Mouse (Mus musculus) spleen, adult 2 months (tissue): ENCODE data around the gene Prickle1. TPM values are rescaled to one million over a fixed set of nuclear protein-coding genes. Genes with fewer than 3 reads are reported as not detected.

Experiments
- DNase-seq, 2 experiments: peaks; one replicate each; pipeline versions ENCODE4 v3.0.0 to v3.0.0-alpha.2; 2012 to 2021; ENCODE audit warnings: low spot score in 2 of 2, low read depth in 1 of 2
- H3K27ac ChIP-seq: fragments of 200-500 bp; 2 replicates; pipeline ENCODE4 v1.5.1; 2012; ENCODE audit warnings: low read length, inconsistent platforms; ENCODE audit not compliant: insufficient read depth
- H3K27me3 ChIP-seq: fragments of 200-500 bp; 2 replicates; pipeline ENCODE4 v1.6.1; 2012; ENCODE audit warnings: mild to moderate bottlenecking, moderate library complexity, low read length, inconsistent platforms; ENCODE audit not compliant: control insufficient read depth, insufficient read depth
- H3K36me3 ChIP-seq: fragments of 200-500 bp; 2 replicates; pipeline ENCODE4 v1.6.1; 2012; ENCODE audit warnings: mild to moderate bottlenecking, low read length, inconsistent platforms; ENCODE audit not compliant: control insufficient read depth, insufficient read depth
- H3K4me1 ChIP-seq: fragments of 200-500 bp; 2 replicates; pipeline ENCODE4 v1.6.1; 2011; ENCODE audit warnings: inconsistent platforms; ENCODE audit not compliant: control insufficient read depth, insufficient read depth, insufficient read length
- H3K4me3 ChIP-seq: fragments of 200-500 bp; 2 replicates; pipeline ENCODE4 v1.5.1; 2011; ENCODE audit warnings: mild to moderate bottlenecking, inconsistent platforms; ENCODE audit not compliant: insufficient read depth, insufficient read length; ENCODE audit errors: extremely low read depth
- CTCF ChIP-seq: fragments of 200-500 bp; IDR thresholded peaks from 2 replicates; pipeline ENCODE4 v1.5.1; 2011; ENCODE audit warnings: mild to moderate bottlenecking, inconsistent platforms; ENCODE audit not compliant: insufficient read depth, insufficient read length, insufficient replicate concordance; ENCODE audit errors: extremely low read depth
- POLR2A ChIP-seq: fragments of 200-500 bp; IDR thresholded peaks from 2 replicates; pipeline ENCODE4 v1.6.1; 2011; ENCODE audit warnings: low read depth, low read length, inconsistent platforms
- WGBS: fragments of 180-500 bp; shearing (Covaris S2); methylation state at CpG from one replicate; pipeline ENCODE4 v1.1.7; 2018; 5-methylcytosine and 5-hydroxymethylcytosine counted together
- polyA plus RNA-seq: library from polyadenylated mRNA; depleted of rRNA; stranded (reverse); fragments of >200 nt; gene quantifications from 2 replicates; pipeline ENCODE4 v1.2.3, GENCODE M21; 2012

The Prickle1 gene
- polyA plus RNA-seq, 1 experiment = 3.8 TPM

GRCm38 (mm10) chr15:93477729-93478128, 118.0 kb downstream of the Prickle1 start:
- 90% methylated on average over 4 of the region's 4 CpGs for WGBS
- TF ChIP-seq POLR2A (no peak), CTCF (no peak)
- H3K27me3 ChIP-seq = no peaks in the 10 kb centered on the region
- DNase-seq = no peak
- no peak overlapping the region for H3K27ac ChIP-seq
- H3K4me1 ChIP-seq = no peaks in the 10 kb centered on the region
- peaks cover 2% of the 10 kb centered on the region; the same call in 1 of the 2 replicates for H3K36me3 ChIP-seq
- no peak overlapping the region for H3K4me3 ChIP-seq

- 89% methylated on average over 8 of the region's 8 CpGs for WGBS
- no peak overlapping the region for H3K4me3 ChIP-seq
- H3K27me3 ChIP-seq = no peaks in the 10 kb centered on the region
- TF ChIP-seq CTCF (no peak), POLR2A (no peak)
- no peak overlapping the region for H3K27ac ChIP-seq
- DNase-seq = no peak
- no peaks in the 10 kb centered on the region for H3K4me1 ChIP-seq
- H3K36me3 ChIP-seq = peaks cover 6% of the 10 kb centered on the region; the same call in 1 of the 2 replicates
Measured at GRCm38 (mm10) chr15:93475688-93476087, 120.0 kb downstream of the Prickle1 start.

DNA sequence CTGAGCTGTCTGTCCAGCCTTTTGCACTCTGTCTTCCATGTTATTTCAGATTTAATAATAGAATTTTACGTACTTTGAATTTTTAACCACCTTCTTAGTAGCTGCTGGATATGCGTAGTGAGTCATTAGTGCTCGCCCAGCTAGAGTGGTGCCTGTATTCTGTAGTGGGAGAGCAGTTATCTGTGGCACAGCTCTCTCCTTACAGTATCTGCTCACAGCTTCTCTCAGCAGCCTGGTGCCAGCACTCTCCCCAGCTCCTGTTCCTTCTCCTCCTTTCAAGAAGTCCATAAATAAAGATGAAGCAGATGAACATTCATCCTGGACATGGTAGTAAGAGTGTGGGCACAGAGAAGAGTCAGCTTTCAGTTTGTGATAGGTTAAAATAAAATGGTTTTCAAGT, 121.4 kb downstream of the Prickle1 start:
- Histone ChIP-seq H3K36me3 (peaks cover 6% of the 10 kb centered on the region; the same call in 1 of the 2 replicates), H3K27ac (no peak overlapping the region), H3K27me3 (no peaks in the 10 kb centered on the region), H3K4me3 (no peak overlapping the region), H3K4me1 (no peaks in the 10 kb centered on the region)
- WGBS = 95% methylated on average over 3 of the region's 3 CpGs
- no peak for DNase-seq
- TF ChIP-seq CTCF = no peak
- TF ChIP-seq POLR2A = no peak

DNA sequence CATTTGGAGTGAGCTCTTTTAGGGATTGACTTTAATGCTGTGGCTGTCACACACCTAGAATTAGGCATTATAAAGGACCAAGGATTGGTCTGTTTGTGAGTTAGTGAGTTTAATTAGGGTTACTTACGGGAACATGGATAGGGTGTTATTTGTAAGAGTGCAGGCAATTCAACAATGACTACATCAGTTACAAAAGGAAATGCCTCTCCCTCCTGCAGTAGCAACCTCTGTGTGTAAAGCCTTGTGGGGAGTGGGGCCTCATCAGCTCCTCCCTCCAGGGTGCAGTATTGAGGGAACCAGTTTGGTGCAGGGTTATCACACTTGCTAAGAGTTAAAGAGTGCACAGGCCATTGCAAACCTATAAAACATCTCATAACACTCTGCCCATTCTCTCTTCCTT, 123.6 kb downstream of the Prickle1 start:
- H3K27ac ChIP-seq = no peak overlapping the region
- WGBS = 94% methylated on average over 1 of the region's 1 CpGs

GRCm38 (mm10) chr15:93471651-93472050, 124.0 kb downstream of the Prickle1 start:
- H3K4me3 ChIP-seq = no peak overlapping the region
- no peaks in the 10 kb centered on the region for H3K4me1 ChIP-seq
- no peak overlapping the region for H3K27ac ChIP-seq
- TF ChIP-seq CTCF (no peak), POLR2A (no peak)
- no peak for DNase-seq
- peaks cover 6% of the 10 kb centered on the region; the same call in 1 of the 2 replicates for H3K36me3 ChIP-seq
- no peaks in the 10 kb centered on the region for H3K27me3 ChIP-seq
- 92% methylated on average over 12 of the region's 12 CpGs for WGBS

More for the DNA sequence above, 123.6 kb downstream of the Prickle1 start:
- no peaks in the 10 kb centered on the region for H3K27me3 ChIP-seq
- no peak for DNase-seq
- no peaks in the 10 kb centered on the region for H3K4me1 ChIP-seq
- TF ChIP-seq POLR2A (no peak), CTCF (no peak)
- H3K4me3 ChIP-seq = no peak overlapping the region
- peaks cover 6% of the 10 kb centered on the region; the same call in 1 of the 2 replicates for H3K36me3 ChIP-seq

- no peak overlapping the region for H3K27ac ChIP-seq
- no peak for DNase-seq
- H3K36me3 ChIP-seq = peaks cover 24% of the 10 kb centered on the region
- H3K4me1 ChIP-seq = no peaks in the 10 kb centered on the region
- no peaks in the 10 kb centered on the region for H3K27me3 ChIP-seq
- H3K4me3 ChIP-seq = no peak overlapping the region
- no peak for TF ChIP-seq POLR2A
- WGBS = 96% methylated on average over 23 of the region's 23 CpGs
Measured at GRCm38 (mm10) chr15:93461066-93461465, 134.6 kb downstream of the Prickle1 start.

DNA sequence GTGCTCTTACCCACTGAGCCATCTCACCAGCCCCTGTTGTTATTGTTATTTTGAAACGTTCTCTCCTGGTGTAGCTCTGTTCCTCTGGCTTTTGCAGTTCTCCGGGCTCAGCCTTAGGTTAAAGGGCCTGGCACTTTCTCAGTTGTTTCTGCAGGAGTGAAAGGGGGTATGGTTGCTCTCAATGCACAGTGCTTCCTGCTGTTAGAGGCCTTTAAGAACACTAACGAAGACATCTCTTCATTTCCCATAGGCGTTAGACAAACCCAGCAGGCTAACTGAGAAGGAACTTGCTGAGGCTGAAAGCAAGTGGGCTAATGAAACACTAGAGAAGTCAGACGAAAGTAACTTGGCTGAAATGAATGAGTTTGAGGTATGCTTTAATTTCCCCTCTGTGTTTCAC, 136.3 kb downstream of the Prickle1 start:
- no peak for TF ChIP-seq CTCF
- no peak for TF ChIP-seq POLR2A
- Histone ChIP-seq H3K27ac (no peak overlapping the region), H3K27me3 (no peaks in the 10 kb centered on the region), H3K36me3 (peaks cover 18% of the 10 kb centered on the region), H3K4me1 (no peaks in the 10 kb centered on the region), H3K4me3 (no peak overlapping the region)
- DNase-seq = no peak
- WGBS = 91% methylated on average over 5 of the region's 5 CpGs
